Mouse (Mus musculus): ENCODE data around the gene Prdm10. TPM values are rescaled to one million over a fixed set of nuclear protein-coding genes. Genes with fewer than 3 reads are reported as not detected.

Prdm10 gene
- polyA plus RNA-seq, 1 experiment = 0.29 TPM

DNA sequence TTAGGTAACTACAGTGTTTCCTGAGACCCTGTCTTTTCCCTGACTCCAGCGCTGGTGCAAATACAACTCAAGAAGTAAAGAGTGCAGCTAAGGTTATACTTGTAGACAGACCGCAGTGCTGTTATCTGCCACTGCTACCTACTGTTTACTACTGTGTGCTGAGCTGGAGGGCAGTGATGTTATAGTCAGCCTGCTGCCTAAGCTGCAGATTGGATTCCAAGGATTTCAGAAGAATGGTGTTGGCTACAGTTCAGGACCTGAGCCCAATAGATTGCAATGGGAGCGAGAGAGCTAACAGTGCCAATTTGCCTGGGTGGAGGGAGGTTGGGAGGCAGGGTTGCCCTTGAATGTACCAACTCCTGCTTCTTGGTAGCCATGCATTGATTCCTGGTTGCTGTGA is 25.5 kb downstream of the Prdm10 start:
- no peak overlapping the region for H3K4me3 ChIP-seq (replicated peaks)
- H3K9me3 ChIP-seq (ENCODE audit: control insufficient read depth, low read length) = no peaks in the 10 kb centered on the region
- H3K36me3 ChIP-seq (ENCODE audit: control insufficient read depth) = peaks cover 14% of the 10 kb centered on the region
- H3K27me3 ChIP-seq (ENCODE audit: control insufficient read depth) = no peaks in the 10 kb centered on the region
- TF ChIP-seq GATA1 (IDR thresholded peaks at IDR 0.05; ENCODE audit: low read length) = no peak
- TF ChIP-seq TAL1 (IDR thresholded peaks at IDR 0.05; ENCODE audit: low read length) = no peak
- H3K4me1 ChIP-seq (ENCODE audit: control insufficient read depth) = peaks cover 26% of the 10 kb centered on the region

GRCm38 (mm10) chr9:31307232-31307631 is 26.9 kb downstream of the Prdm10 start:
- no peaks in the 10 kb centered on the region for H3K27me3 ChIP-seq (ENCODE audit: control insufficient read depth)
- no peak overlapping the region for H3K4me3 ChIP-seq (replicated peaks)
- H3K36me3 ChIP-seq (ENCODE audit: control insufficient read depth) = peaks cover 22% of the 10 kb centered on the region
- peaks cover 17% of the 10 kb centered on the region for H3K4me1 ChIP-seq (ENCODE audit: control insufficient read depth)
- peaks cover 5% of the 10 kb centered on the region for H3K9me3 ChIP-seq (ENCODE audit: control insufficient read depth, low read length)
- TF ChIP-seq GATA1 (IDR thresholded peaks at IDR 0.05; ENCODE audit: low read length) = no peak

DNA sequence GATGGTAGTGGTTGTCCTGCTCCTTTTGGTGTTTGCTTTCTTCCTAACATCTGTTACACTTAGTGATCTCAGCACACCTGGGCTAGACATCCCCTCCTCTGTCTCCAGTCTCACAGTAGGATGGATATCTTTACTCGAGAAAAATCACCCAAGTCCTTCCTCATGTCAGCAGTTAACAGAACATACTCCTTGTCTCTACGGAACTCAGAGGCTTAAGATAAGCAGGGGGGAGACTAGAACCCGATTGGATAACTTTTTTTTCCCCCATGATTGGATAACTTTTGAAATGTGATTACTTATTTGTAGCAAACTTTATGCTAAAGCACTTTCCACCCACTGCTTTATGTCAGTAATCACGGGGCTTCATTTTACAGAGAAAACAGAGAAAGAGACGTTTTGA is 28.7 kb downstream of the Prdm10 start:
- Histone ChIP-seq H3K36me3 (ENCODE audit: control insufficient read depth) (peaks cover 30% of the 10 kb centered on the region), H3K4me3 (replicated peaks) (no peak overlapping the region), H3K9me3 (ENCODE audit: control insufficient read depth, low read length) (peaks cover 5% of the 10 kb centered on the region), H3K27me3 (ENCODE audit: control insufficient read depth) (no peaks in the 10 kb centered on the region), H3K4me1 (ENCODE audit: control insufficient read depth) (peaks cover 27% of the 10 kb centered on the region)
- TF ChIP-seq GATA1 (IDR thresholded peaks at IDR 0.05; ENCODE audit: low read length) (no peak), TAL1 (IDR thresholded peaks at IDR 0.05; ENCODE audit: low read length) (no peak)

DNA sequence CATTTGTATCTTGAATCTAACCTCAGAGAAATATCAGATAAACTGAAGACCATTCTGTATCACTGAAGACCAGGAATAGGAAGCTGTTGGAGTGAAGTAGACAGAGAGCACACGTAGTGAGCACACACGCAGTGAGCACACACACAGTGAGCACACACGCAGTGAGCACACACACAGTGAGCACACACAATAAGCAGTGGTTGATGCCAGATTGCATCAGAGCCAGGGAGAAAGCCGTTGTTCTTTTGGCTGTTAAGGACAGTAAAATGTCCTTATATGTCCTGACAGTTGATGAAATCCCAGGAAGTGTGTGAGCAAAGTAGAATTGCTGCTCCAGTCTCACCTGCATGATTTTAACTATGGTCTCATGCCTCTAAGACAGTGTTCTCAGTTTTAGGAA is 30.3 kb downstream of the Prdm10 start:
- TF ChIP-seq GATA1 (IDR thresholded peaks at IDR 0.05; ENCODE audit: low read length) (no peak), TAL1 (IDR thresholded peaks at IDR 0.05; ENCODE audit: low read length) (no peak)
- no peak overlapping the region for H3K4me3 ChIP-seq (replicated peaks)
- H3K4me1 ChIP-seq (ENCODE audit: control insufficient read depth) = peaks cover 27% of the 10 kb centered on the region
- H3K9me3 ChIP-seq (ENCODE audit: control insufficient read depth, low read length) = peaks cover 5% of the 10 kb centered on the region
- peaks cover 42% of the 10 kb centered on the region for H3K36me3 ChIP-seq (ENCODE audit: control insufficient read depth)
- H3K27me3 ChIP-seq (ENCODE audit: control insufficient read depth) = no peaks in the 10 kb centered on the region

DNA sequence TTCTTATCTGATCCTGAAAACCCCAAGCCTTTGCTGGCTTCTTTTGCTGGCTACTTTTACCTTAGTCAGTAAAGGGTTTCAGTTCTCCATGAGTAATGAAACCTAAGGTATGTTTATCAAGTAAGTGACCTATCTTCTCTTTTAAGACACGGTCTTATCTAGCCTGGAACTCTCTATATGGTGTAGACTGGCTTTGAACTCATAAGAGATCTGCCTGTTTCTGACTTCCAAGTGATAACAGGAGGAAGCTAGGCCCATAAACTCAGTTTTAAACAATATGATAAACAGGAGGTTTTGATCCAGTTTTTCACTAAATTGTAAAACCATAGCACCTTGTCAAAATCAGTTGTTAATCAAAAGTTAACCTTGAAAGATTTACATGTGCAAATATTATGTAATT is 33.5 kb downstream of the Prdm10 start:
- Histone ChIP-seq H3K36me3 (ENCODE audit: control insufficient read depth) (peaks cover 51% of the 10 kb centered on the region), H3K4me1 (ENCODE audit: control insufficient read depth) (peaks cover 19% of the 10 kb centered on the region), H3K4me3 (replicated peaks) (no peak overlapping the region), H3K27me3 (ENCODE audit: control insufficient read depth) (no peaks in the 10 kb centered on the region), H3K9me3 (ENCODE audit: control insufficient read depth, low read length) (peaks cover 5% of the 10 kb centered on the region)
- TF ChIP-seq TAL1 (IDR thresholded peaks at IDR 0.05; ENCODE audit: low read length) (no peak), GATA1 (IDR thresholded peaks at IDR 0.05; ENCODE audit: low read length) (no peak)

GRCm38 (mm10) chr9:31315983-31316382 is 35.6 kb downstream of the Prdm10 start:
- Histone ChIP-seq H3K27me3 (ENCODE audit: control insufficient read depth) (no peaks in the 10 kb centered on the region), H3K4me1 (ENCODE audit: control insufficient read depth) (peaks cover 15% of the 10 kb centered on the region), H3K36me3 (ENCODE audit: control insufficient read depth) (peaks cover 60% of the 10 kb centered on the region), H3K9me3 (ENCODE audit: control insufficient read depth, low read length) (peaks cover 5% of the 10 kb centered on the region), H3K4me3 (replicated peaks) (no peak overlapping the region)
- TF ChIP-seq TAL1 (IDR thresholded peaks at IDR 0.05; ENCODE audit: low read length) = no peak
- no peak for TF ChIP-seq GATA1 (IDR thresholded peaks at IDR 0.05; ENCODE audit: low read length)

DNA sequence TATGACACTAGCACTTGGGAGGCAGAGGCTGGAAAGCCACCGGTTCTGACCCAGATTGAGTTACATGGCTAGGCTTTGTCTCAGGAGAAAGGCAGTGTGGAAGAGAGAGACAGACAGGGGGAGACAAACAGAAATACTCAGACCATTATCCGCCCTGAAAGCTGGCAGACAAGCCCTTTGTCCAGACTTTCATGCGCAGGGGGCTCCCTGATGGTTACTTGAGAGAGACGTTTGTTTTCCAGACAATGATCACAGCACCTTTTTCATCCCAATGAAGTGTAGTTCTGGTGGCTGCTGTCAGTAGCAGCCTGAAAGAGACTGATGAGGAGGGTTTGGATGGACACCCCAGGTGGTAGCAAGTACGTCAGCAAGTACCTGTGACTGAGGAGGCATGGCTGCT is 38.6 kb downstream of the Prdm10 start:
- no peak for TF ChIP-seq TAL1 (IDR thresholded peaks at IDR 0.05; ENCODE audit: low read length)
- TF ChIP-seq GATA1 (IDR thresholded peaks at IDR 0.05; ENCODE audit: low read length) = no peak
- Histone ChIP-seq H3K4me1 (ENCODE audit: control insufficient read depth) (peaks cover 16% of the 10 kb centered on the region), H3K27me3 (ENCODE audit: control insufficient read depth) (no peaks in the 10 kb centered on the region), H3K4me3 (replicated peaks) (no peak overlapping the region), H3K9me3 (ENCODE audit: control insufficient read depth, low read length) (no peaks in the 10 kb centered on the region), H3K36me3 (ENCODE audit: control insufficient read depth) (peaks cover 67% of the 10 kb centered on the region)

DNA sequence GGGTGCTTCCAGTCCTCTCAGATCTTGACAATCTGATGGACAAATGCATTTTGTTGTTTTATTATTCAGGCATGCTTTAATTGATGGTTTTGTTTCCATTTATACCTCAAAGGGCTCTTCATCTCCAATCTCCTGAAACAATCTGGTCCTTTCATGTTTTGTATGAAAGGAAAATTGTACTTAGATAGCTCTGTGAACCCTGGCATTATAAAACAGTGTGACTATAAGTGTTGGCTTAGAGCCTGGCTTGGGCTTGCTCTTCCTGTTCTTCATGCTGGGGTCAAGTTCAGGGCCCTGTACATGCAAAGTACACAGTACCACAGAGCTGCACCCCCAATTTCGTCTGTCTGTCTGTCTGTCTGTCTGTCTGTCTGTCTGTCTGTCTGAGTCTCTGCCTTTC is 40.4 kb downstream of the Prdm10 start:
- Histone ChIP-seq H3K4me1 (ENCODE audit: control insufficient read depth) (peaks cover 16% of the 10 kb centered on the region), H3K9me3 (ENCODE audit: control insufficient read depth, low read length) (no peaks in the 10 kb centered on the region), H3K36me3 (ENCODE audit: control insufficient read depth) (peaks cover 68% of the 10 kb centered on the region), H3K27me3 (ENCODE audit: control insufficient read depth) (no peaks in the 10 kb centered on the region), H3K4me3 (replicated peaks) (no peak overlapping the region)
- no peak for TF ChIP-seq TAL1 (IDR thresholded peaks at IDR 0.05; ENCODE audit: low read length)
- no peak for TF ChIP-seq GATA1 (IDR thresholded peaks at IDR 0.05; ENCODE audit: low read length)

GRCm38 (mm10) chr9:31321526-31321925 is 41.2 kb downstream of the Prdm10 start:
- peaks cover 69% of the 10 kb centered on the region for H3K36me3 ChIP-seq (ENCODE audit: control insufficient read depth)
- no peaks in the 10 kb centered on the region for H3K27me3 ChIP-seq (ENCODE audit: control insufficient read depth)

GRCm38 (mm10) chr9:31322090-31322489 is 41.8 kb downstream of the Prdm10 start:
- Histone ChIP-seq H3K4me3 (replicated peaks) (no peak overlapping the region), H3K36me3 (ENCODE audit: control insufficient read depth) (peaks cover 72% of the 10 kb centered on the region), H3K4me1 (ENCODE audit: control insufficient read depth) (peaks cover 16% of the 10 kb centered on the region), H3K9me3 (ENCODE audit: control insufficient read depth, low read length) (no peaks in the 10 kb centered on the region), H3K27me3 (ENCODE audit: control insufficient read depth) (no peaks in the 10 kb centered on the region)
- TF ChIP-seq TAL1 (IDR thresholded peaks at IDR 0.05; ENCODE audit: low read length) (no peak), GATA1 (IDR thresholded peaks at IDR 0.05; ENCODE audit: low read length) (0 out of 2 replicates have a peak, but pooled peaks have one; percentile 7)

More at GRCm38 (mm10) chr9:31321526-31321925, 41.2 kb downstream of the Prdm10 start:
- Histone ChIP-seq H3K9me3 (ENCODE audit: control insufficient read depth, low read length) (no peaks in the 10 kb centered on the region), H3K4me1 (ENCODE audit: control insufficient read depth) (peaks cover 16% of the 10 kb centered on the region), H3K4me3 (replicated peaks) (no peak overlapping the region)
- TF ChIP-seq GATA1 (IDR thresholded peaks at IDR 0.05; ENCODE audit: low read length) (no peak), TAL1 (IDR thresholded peaks at IDR 0.05; ENCODE audit: low read length) (no peak)
